Mouse (Mus musculus): Measurements from ENCODE around the gene Tspan11.

GRCm38 (mm10) chr6:127912938-127913337, 25.5 kb downstream of the Tspan11 start:
- no peak for TF ChIP-seq CTCF (IDR thresholded peaks at IDR 0.05; ENCODE audit: extremely low read depth, insufficient read depth, low read length)
- TF ChIP-seq POLR2A (IDR thresholded peaks at IDR 0.05; ENCODE audit: extremely low read depth, insufficient read depth, low read length): no peak
